Mouse (Mus musculus): ENCODE measurements at regions not wholly inside any gene's neighbourhood (a gene's known extent, or its start where the extent isn't known, plus 50 kb on each side); places are given as distances from the start of the nearest gene placed in this dataset.

DNA sequence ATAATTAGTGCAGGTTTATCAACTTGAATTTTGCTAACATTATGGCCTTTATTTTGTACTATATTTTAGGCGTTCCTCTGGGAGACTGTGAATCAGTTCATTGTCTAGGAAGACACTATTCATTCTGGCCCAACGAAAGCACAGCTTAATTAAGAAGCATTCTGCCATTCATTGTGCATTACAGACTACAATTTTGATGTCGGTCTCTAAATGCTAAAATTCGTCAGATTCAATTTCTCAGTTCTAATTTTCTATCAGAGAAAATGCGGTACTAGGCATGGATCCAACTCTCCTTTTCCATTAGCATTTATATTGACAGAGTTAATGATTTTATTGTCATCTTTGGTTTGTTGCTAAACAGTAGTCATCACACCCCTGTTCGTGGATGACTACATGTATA lies 337.1 kb downstream of the Pros1 start:
- TF ChIP-seq HCFC1 (IDR thresholded peaks at IDR 0.05; ENCODE audit: borderline replicate concordance, insufficient read depth, low read length) (no peak), CHD2 (IDR thresholded peaks at IDR 0.05; ENCODE audit: low read depth, low read length) (no peak), MAFK (IDR thresholded peaks at IDR 0.05; ENCODE audit: insufficient read depth, low read depth, low read length) (no peak), ZNF384 (IDR thresholded peaks at IDR 0.05; ENCODE audit: low read depth, low read length) (no peak), ZC3H11A (IDR thresholded peaks at IDR 0.05; ENCODE audit: borderline replicate concordance, low read depth, low read length) (no peak)
